Mouse (Mus musculus) cerebellum, postnatal 10 days (tissue): ENCODE data around the gene Efna5.

Experiments
- DNase-seq, 2 experiments: peaks; one replicate each; pipeline ENCODE4 v3.0.0; 2021; ENCODE audit warnings: mixed read lengths in 2 of 2

Gene Efna5

GRCm38 (mm10) chr17:62692242-62692641, 188.9 kb downstream of the Efna5 start:
- no peak for DNase-seq

- no peak for DNase-seq
These were observed 189.9 kb downstream of the Efna5 start for GRCm38 (mm10) chr17:62691201-62691715.

GRCm38 (mm10) chr17:62690256-62690655, 190.9 kb downstream of the Efna5 start:
- DNase-seq, result no peak

GRCm38 (mm10) chr17:62689646-62690045, 191.5 kb downstream of the Efna5 start:
- DNase-seq, result no peak

- DNase-seq, result no peak
These were observed 193.7 kb downstream of the Efna5 start for GRCm38 (mm10) chr17:62687369-62687768.

- DNase-seq, result no peak
These were observed 195.9 kb downstream of the Efna5 start for GRCm38 (mm10) chr17:62685181-62685580.

- DNase-seq, result no peak
These were observed 198.0 kb downstream of the Efna5 start for GRCm38 (mm10) chr17:62683142-62683541.

GRCm38 (mm10) chr17:62681726-62682125, 199.4 kb downstream of the Efna5 start:
- DNase-seq, result no peak

- DNase-seq, result no peak
These were observed 200.4 kb downstream of the Efna5 start for GRCm38 (mm10) chr17:62680737-62681136.

- no peak for DNase-seq
These were observed 204.3 kb downstream of the Efna5 start for GRCm38 (mm10) chr17:62676832-62677231.

- no peak for DNase-seq
These were observed 204.7 kb downstream of the Efna5 start for GRCm38 (mm10) chr17:62676409-62676808.

GRCm38 (mm10) chr17:62675811-62676255, 205.3 kb downstream of the Efna5 start:
- DNase-seq, result no peak

GRCm38 (mm10) chr17:62672068-62672467, 209.0 kb downstream of the Efna5 start:
- no peak for DNase-seq

- DNase-seq, result no peak
These were observed 214.4 kb downstream of the Efna5 start for GRCm38 (mm10) chr17:62666761-62667160.

- DNase-seq, result no peak
These were observed 215.3 kb downstream of the Efna5 start for GRCm38 (mm10) chr17:62665823-62666222.

- DNase-seq, result no peak
These were observed 216.4 kb downstream of the Efna5 start for GRCm38 (mm10) chr17:62664709-62665108.

GRCm38 (mm10) chr17:62661801-62662200, 219.3 kb downstream of the Efna5 start:
- no peak for DNase-seq

- DNase-seq, result peak; percentile 71 to 83
These were observed 221.5 kb downstream of the Efna5 start for GRCm38 (mm10) chr17:62659501-62660175.

GRCm38 (mm10) chr17:62657832-62658630, 223.1 kb downstream of the Efna5 start:
- peak; percentile 19 to 32 for DNase-seq

- no peak for DNase-seq
These were observed 224.1 kb downstream of the Efna5 start for GRCm38 (mm10) chr17:62657051-62657450.

GRCm38 (mm10) chr17:62656591-62656990, 224.5 kb downstream of the Efna5 start:
- no peak for DNase-seq

- DNase-seq, result no peak
These were observed 225.2 kb downstream of the Efna5 start for GRCm38 (mm10) chr17:62655819-62656355.

GRCm38 (mm10) chr17:62652451-62652850, 228.7 kb downstream of the Efna5 start:
- peak; percentile 53 to 63 for DNase-seq

GRCm38 (mm10) chr17:62651696-62652095, 229.4 kb downstream of the Efna5 start:
- DNase-seq, result no peak
